Mouse (Mus musculus) heart, adult 9 months (tissue): ENCODE data around the gene Lingo2.

Experiments
- DNase-seq, 2 experiments: peaks; one replicate each; pipeline ENCODE4 v3.0.0; 2022; ENCODE audit warnings: low spot score in 2 of 2

Lingo2 gene

GRCm38 (mm10) chr4:36951150-36951954, at the start of gene Lingo2:
Gene Lingo2, minus strand, starts transcription at chr4:36951747.
- DNase-seq = no peak

GRCm38 (mm10) chr4:36973358-36973757, 21.8 kb upstream of the Lingo2 start:
- no peak for DNase-seq

GRCm38 (mm10) chr4:36952431-36953429, 1.2 kb upstream of the Lingo2 start:
- DNase-seq = no peak

- no peak for DNase-seq
Observed at GRCm38 (mm10) chr4:36951955-36952215, 338 bp upstream of the Lingo2 start.

- DNase-seq = no peak
Observed at GRCm38 (mm10) chr4:36950790-36951149, 777 bp downstream of the Lingo2 start.

- DNase-seq = no peak
Observed at GRCm38 (mm10) chr4:36950021-36950751, 1.4 kb downstream of the Lingo2 start.

GRCm38 (mm10) chr4:36890810-36891209, 60.7 kb downstream of the Lingo2 start:
- DNase-seq = no peak

GRCm38 (mm10) chr4:36890365-36890764, 61.2 kb downstream of the Lingo2 start:
- no peak for DNase-seq

- DNase-seq = no peak
Observed at GRCm38 (mm10) chr4:36874781-36875180, 76.8 kb downstream of the Lingo2 start.

GRCm38 (mm10) chr4:36824982-36825381, 126.6 kb downstream of the Lingo2 start:
- no peak for DNase-seq

GRCm38 (mm10) chr4:36821914-36822313, 129.6 kb downstream of the Lingo2 start:
- no peak for DNase-seq

GRCm38 (mm10) chr4:36775088-36775487, 176.5 kb downstream of the Lingo2 start:
- DNase-seq = no peak

- no peak for DNase-seq
Observed at GRCm38 (mm10) chr4:36730691-36731090, 220.9 kb downstream of the Lingo2 start.

- no peak for DNase-seq
Observed at GRCm38 (mm10) chr4:36716411-36716810, 235.1 kb downstream of the Lingo2 start.

- no peak for DNase-seq
Observed at GRCm38 (mm10) chr4:36698888-36699287, 252.7 kb downstream of the Lingo2 start.

GRCm38 (mm10) chr4:36696810-36697209, 254.7 kb downstream of the Lingo2 start:
- DNase-seq = no peak

- DNase-seq = no peak
Observed at GRCm38 (mm10) chr4:36659920-36660319, 291.6 kb downstream of the Lingo2 start.

GRCm38 (mm10) chr4:36647753-36648152, 303.8 kb downstream of the Lingo2 start:
- no peak for DNase-seq

- DNase-seq = no peak
Observed at GRCm38 (mm10) chr4:36635666-36636065, 315.9 kb downstream of the Lingo2 start.

- no peak for DNase-seq
Observed at GRCm38 (mm10) chr4:36576801-36577200, 374.7 kb downstream of the Lingo2 start.

GRCm38 (mm10) chr4:36576256-36576655, 375.3 kb downstream of the Lingo2 start:
- DNase-seq = no peak

GRCm38 (mm10) chr4:36566544-36566943, 385.0 kb downstream of the Lingo2 start:
- DNase-seq = no peak
